Mouse (Mus musculus) gastrocnemius, postnatal 4 days (tissue): ENCODE measurements around the gene Anapc15. TPM values are rescaled to one million over a fixed set of nuclear protein-coding genes. Genes with fewer than 3 reads are reported as not detected.
"Not testable (repeated sequence)": the region's sequence is repeated elsewhere in the genome, so short reads cannot be mapped to it uniquely, and the experiment has no call there.

Experiments
- DNase-seq, 2 experiments: peaks; one replicate each; pipeline ENCODE4 v3.0.0; 2021 to 2022; ENCODE audit warnings: low spot score in 2 of 2, mixed read lengths in 2 of 2
- microRNA-seq: library from miRNA; unstranded; fragments of <30 nt; microRNA quantifications from one replicate; pipeline ENCODE4 v1.2.0, GENCODE M21; 2021
- total RNA-seq, 2 experiments: library from RNA; stranded (reverse); gene quantifications; 2 replicates each; pipeline ENCODE4 v1.2.3; 2021

Gene Anapc15
- total RNA-seq, 2 experiments from 2014 or later = 21.4 to 24.4 TPM

DNA sequence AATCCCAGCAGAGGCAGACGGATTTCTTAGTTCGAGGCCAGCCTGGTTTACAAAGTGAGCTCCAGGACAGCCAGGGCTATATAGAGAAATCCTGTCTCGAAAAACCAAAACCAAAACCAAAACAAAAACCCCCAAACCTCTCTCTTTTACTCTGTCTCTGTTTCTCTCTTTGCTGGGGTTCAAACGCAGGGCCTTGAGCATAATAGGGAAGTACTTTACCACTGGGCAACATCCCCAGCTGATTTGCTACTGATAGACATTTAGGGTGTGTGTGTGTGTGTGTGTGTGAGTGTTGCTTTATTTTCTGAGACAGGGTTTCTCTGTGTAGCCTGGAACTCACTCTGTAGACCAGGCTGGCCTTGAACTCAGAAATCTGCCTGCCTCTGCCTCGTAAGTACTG is 85.5 kb downstream of the Anapc15 start:
- not testable (repeated sequence) for DNase-seq

Small RNA genes lying within 50 kb of the gene (microRNA-seq; reads per million reads assigned to microRNA genes)
- gene Gm22655 = not detected

Other genes with a start within 250 kb of the Anapc15 start
- gene Clpb, start 200.1 kb upstream of the Anapc15 start, total RNA-seq = 10 to 100 TPM; 33.7 to 33.9 TPM
- gene Phox2a, start 45.4 kb upstream of the Anapc15 start, total RNA-seq = under 1 TPM; 0.26 to 0.27 TPM
- gene Inppl1, start 25.5 kb upstream of the Anapc15 start, total RNA-seq = 100 to 1,000 TPM in 1 of 2 experiments, 10 to 100 TPM in 1; 95.1 to 101 TPM
- gene Folr2, start 6.5 kb upstream of the Anapc15 start, total RNA-seq = 1 to 10 TPM; 6.4 to 9.1 TPM
- gene Folr1, start 7.1 kb downstream of the Anapc15 start, total RNA-seq = 1 to 10 TPM; 1.1 to 1.6 TPM
- 100 to 1,000 TPM; 105 to 106 TPM for gene Lamtor1, start 42.2 kb downstream of the Anapc15 start, total RNA-seq
- under 1 TPM in 1 of 2 experiments, not detected in 1; 0.10 TPM for gene Tomt, start 42.6 kb downstream of the Anapc15 start, total RNA-seq
- gene Lrrc51, start 70.2 kb downstream of the Anapc15 start, total RNA-seq = 1 to 10 TPM; 2.8 to 3.1 TPM
- gene Numa1, start 70.4 kb downstream of the Anapc15 start, total RNA-seq = 100 to 1,000 TPM; 115 to 123 TPM
- gene Il18bp, start 155.0 kb downstream of the Anapc15 start, total RNA-seq = 1 to 10 TPM; 5.0 to 6.2 TPM
- 10 to 100 TPM; 27.4 to 31.3 TPM for gene Rnf121, start 201.8 kb downstream of the Anapc15 start, total RNA-seq
- 10 to 100 TPM; 14.5 to 18.6 TPM for gene Xndc1, start 201.8 kb downstream of the Anapc15 start, total RNA-seq
- gene Xntrpc, start 202.0 kb downstream of the Anapc15 start, total RNA-seq = 1 to 10 TPM; 1.4 to 2.6 TPM
- under 1 TPM; 0.29 to 0.93 TPM for gene Trpc2, start 219.4 kb downstream of the Anapc15 start, total RNA-seq
- 100 to 1,000 TPM; 223 to 276 TPM for gene Art1, start 238.0 kb downstream of the Anapc15 start, total RNA-seq
- 10 to 100 TPM in 1 of 2 experiments, 1 to 10 TPM in 1; 8.8 to 13.6 TPM for gene Art5, start 245.8 kb downstream of the Anapc15 start, total RNA-seq